ENCODE assay signal across 23 mouse cellular contexts in genomic region chr7:34183794-34184193, GRCm38 (mm10). TPM values are rescaled to one million over a fixed set of nuclear protein-coding genes. Genes with fewer than 3 reads are reported as not detected.
A peak's percentile ranks its signal among the peaks of the same experiment; 100 is the strongest.
DNase-seq lines count a peak whose midpoint lies in the region; ATAC-seq and TF ChIP-seq lines count a peak whose summit lies in the region.
"Had no signal": no experiment of that assay in that cellular context is flagged by ENCODE, and none has a peak within 500 bp of the region (broad histone marks: within the 10 kb centered on the region; RNA-seq: fewer than 3 reads in every experiment).

No protein-coding gene starts in this region.

- peaks cover 21% of the 10 kb centered on the region for H3K36me3 ChIP-seq in heart, embryonic 11.5 days (ENCODE audit: control insufficient read depth, insufficient read depth, low read length)
- peaks cover 40% of the 10 kb centered on the region for H3K36me3 ChIP-seq in kidney, postnatal 0 days (ENCODE audit: insufficient read depth, low read length)
- peaks cover 21% of the 10 kb centered on the region for H3K36me3 ChIP-seq in ES-E14 (ENCODE audit: control insufficient read depth, insufficient read depth, low read length, poor library complexity, severe bottlenecking)
- H3K36me3 ChIP-seq in stomach, postnatal 0 days (ENCODE audit: control insufficient read depth, insufficient read depth, low read length): peaks cover 29% of the 10 kb centered on the region

- H3K4me2 ChIP-seq in heart, embryonic 11.5 days: no peak overlapping the region
- no peak overlapping the region for H3K4me2 ChIP-seq in kidney, postnatal 0 days (ENCODE audit: low read length)
- no peak overlapping the region for H3K4me2 ChIP-seq in stomach, postnatal 0 days (replicated peaks; ENCODE audit: low read depth)
- H3K4me2 ChIP-seq: forebrain, embryonic 15.5 days; hindbrain, embryonic 15.5 days; lung, embryonic 14.5 days; midbrain, embryonic 13.5 days had no signal

- no peak for TF ChIP-seq EP300 in stomach, postnatal 0 days (optimal IDR thresholded peaks at IDR 0.05)

- in situ Hi-C loops in ES-E14 (cut with MboI; ENCODE audit: low sequenced_read_pairs in 2 of 2, unreplicated experiment in 2 of 2): no loop called here

- no peaks in the 10 kb centered on the region for H3K4me1 ChIP-seq in heart, embryonic 11.5 days (ENCODE audit: control insufficient read depth, insufficient read depth, low read length)
- no peaks in the 10 kb centered on the region for H3K4me1 ChIP-seq in kidney, postnatal 0 days (replicated peaks; ENCODE audit: insufficient read depth, low read length)
- peaks cover 3 to 5% of the 10 kb centered on the region in 2 experiments; a peak in 2 of 4 replicates for H3K4me1 ChIP-seq in ES-E14 (ENCODE audit: control insufficient read depth in 2 of 2, insufficient read depth in 2 of 2, low read length in 2 of 2, poor library complexity in 1 of 2)
- H3K4me1 ChIP-seq in stomach, postnatal 0 days (replicated peaks; ENCODE audit: control insufficient read depth, insufficient read depth): no peaks in the 10 kb centered on the region
- H3K4me1 ChIP-seq: forebrain, embryonic 15.5 days; hindbrain, embryonic 15.5 days; midbrain, embryonic 13.5 days had no signal

- DNase-seq in heart, postnatal 25 days (ENCODE audit: low spot score): no peak
- DNase-seq in kidney, postnatal 0 days (ENCODE audit: low spot score): no peak
- DNase-seq in kidney, postnatal 14 days: no peak
- no peak for DNase-seq in ES-E14 (ENCODE audit: low read depth, low spot score)
- no peak for DNase-seq in stomach, postnatal 0 days (ENCODE audit: low spot score)
- DNase-seq in spleen, postnatal 10 days (ENCODE audit: low spot score in 2 of 2): no peak
- DNase-seq: adrenal gland, adult 2 months; cerebellum, adult 11-12 months; cerebellum, postnatal 14 days; heart, postnatal 36 days; kidney, postnatal 10 days; lung, embryonic 14.5 days; thymus, adult 18-20 months; thymus, postnatal 4 days had no signal

- no peaks in the 10 kb centered on the region for H3K27me3 ChIP-seq in heart, embryonic 11.5 days (ENCODE audit: control insufficient read depth, insufficient read depth, low read length)
- H3K27me3 ChIP-seq in kidney, postnatal 0 days (ENCODE audit: insufficient read depth, low read length): no peaks in the 10 kb centered on the region
- no peaks in the 10 kb centered on the region for H3K27me3 ChIP-seq in stomach, postnatal 0 days (ENCODE audit: control insufficient read depth, insufficient read depth, low read length)
- H3K27me3 ChIP-seq: forebrain, embryonic 15.5 days; hindbrain, embryonic 15.5 days; midbrain, embryonic 13.5 days had no signal

- no peak for TF ChIP-seq CTCF in kidney, postnatal 0 days (IDR thresholded peaks at IDR 0.05; ENCODE audit: low read depth)
- no peak for TF ChIP-seq CTCF in stomach, postnatal 0 days (IDR thresholded peaks at IDR 0.05; ENCODE audit: low read depth)

- H3K4me3 ChIP-seq in heart, embryonic 11.5 days (ENCODE audit: low read depth, low read length): no peak overlapping the region
- H3K4me3 ChIP-seq in kidney, postnatal 0 days (replicated peaks; ENCODE audit: low read depth, low read length): no peak overlapping the region
- peak overlapping the region in 1 of 2 experiments; percentile 36; a peak in 1 of 4 replicates for H3K4me3 ChIP-seq in ES-E14 (ENCODE audit: insufficient read depth in 1 of 2, low read depth in 1 of 2, low read length in 2 of 2, poor library complexity in 1 of 2, severe bottlenecking in 1 of 2)
- no peak overlapping the region for H3K4me3 ChIP-seq in stomach, postnatal 0 days (ENCODE audit: low read depth, low read length)
- H3K4me3 ChIP-seq: forebrain, embryonic 15.5 days; heart, embryonic 10.5 days; hindbrain, embryonic 15.5 days; layer of hippocampus, adult 2 months; midbrain, embryonic 13.5 days had no signal

- no peak overlapping the region for H3K9ac ChIP-seq in heart, embryonic 11.5 days (ENCODE audit: low read depth, low read length)
- H3K9ac ChIP-seq in kidney, postnatal 0 days (ENCODE audit: low read depth, low read length): no peak overlapping the region
- H3K9ac ChIP-seq in ES-E14 (ENCODE audit: insufficient read depth, low read depth, low read length, poor library complexity, severe bottlenecking): no peak overlapping the region
- H3K9ac ChIP-seq in stomach, postnatal 0 days (ENCODE audit: low read length): no peak overlapping the region
- H3K9ac ChIP-seq: forebrain, embryonic 15.5 days; hindbrain, embryonic 15.5 days; liver, embryonic 14.5 days; lung, embryonic 14.5 days; midbrain, embryonic 13.5 days had no signal

- H3K27ac ChIP-seq in heart, embryonic 11.5 days (ENCODE audit: low read depth, low read length): no peak overlapping the region
- H3K27ac ChIP-seq in kidney, postnatal 0 days: no peak overlapping the region
- peak overlapping the region; percentile 66 for H3K27ac ChIP-seq in ES-E14 (ENCODE audit: insufficient read depth, low read depth, low read length, poor library complexity, severe bottlenecking)
- H3K27ac ChIP-seq in stomach, postnatal 0 days (replicated peaks): peak overlapping the region; percentile 45; the same call in 1 of the 2 replicates
- H3K27ac ChIP-seq: forebrain, embryonic 15.5 days; heart, embryonic 10.5 days; hindbrain, embryonic 15.5 days; layer of hippocampus, adult 2 months; liver, embryonic 14.5 days; midbrain, embryonic 13.5 days had no signal

- WGBS in heart, embryonic 11.5 days (ENCODE audit: insufficient replicate concordance): 76% methylated on average over 3 of the region's 3 CpGs
- WGBS in kidney, postnatal 0 days: 83% methylated on average over 3 of the region's 3 CpGs
- 82% methylated on average over 3 of the region's 3 CpGs for WGBS in stomach, postnatal 0 days

- 0 out of 2 replicates have a peak, but pooled peaks have one; percentile 7 for ATAC-seq in heart, embryonic 11.5 days (replicated peaks; ENCODE audit: insufficient number of reproducible peaks, low FRiP score, low TSS enrichment)
- peak; percentile 40; the same call in 1 of the 2 replicates for ATAC-seq in kidney, postnatal 0 days (replicated peaks; ENCODE audit: low FRiP score, low read depth)
- peak; percentile 47 for ATAC-seq in stomach, postnatal 0 days (ENCODE audit: low FRiP score, low TSS enrichment)
- ATAC-seq: CD4-positive, CD25-positive, alpha-beta regulatory T cell, adult 4 months; forebrain, embryonic 15.5 days; midbrain, embryonic 13.5 days had no signal

- intact Hi-C loops in heart, postnatal 25 days (cut with DNase I): no loop called here

- H3K9me3 ChIP-seq in heart, embryonic 11.5 days (replicated peaks; ENCODE audit: control insufficient read depth, low read length): no peaks in the 10 kb centered on the region
- no peaks in the 10 kb centered on the region for H3K9me3 ChIP-seq in kidney, postnatal 0 days (replicated peaks; ENCODE audit: low read length)
- H3K9me3 ChIP-seq in ES-E14 (ENCODE audit: control insufficient read depth, insufficient read depth, low read depth, low read length): no peaks in the 10 kb centered on the region
- H3K9me3 ChIP-seq in stomach, postnatal 0 days (ENCODE audit: control insufficient read depth, low read length): no peaks in the 10 kb centered on the region
- H3K9me3 ChIP-seq: forebrain, embryonic 15.5 days; heart, embryonic 10.5 days; hindbrain, embryonic 15.5 days; midbrain, embryonic 13.5 days had no signal

TF ChIP-seq in ES-E14, 5 proteins besides CTCF, POLR2A, EP300 and RAD21:
- no peak for TF ChIP-seq CHD2 (IDR thresholded peaks at IDR 0.05; ENCODE audit: low read depth, low read length)
- TF ChIP-seq ZNF384 (IDR thresholded peaks at IDR 0.05; ENCODE audit: low read depth, low read length): no peak
- no peak for TF ChIP-seq ZC3H11A (IDR thresholded peaks at IDR 0.05; ENCODE audit: borderline replicate concordance, low read depth, low read length)

RNA-seq across cellular contexts. Expression of gene Pdcd2l, which starts 12.7 kb away (rescaled TPM):
- polyA plus RNA-seq in heart, embryonic 11.5 days (2014; fragmentation: Nextera tagmentation; extraction: Ambion mirVana): 46.7 and 49.7 TPM in 2 replicates
- total RNA-seq in heart, postnatal 25 days (2021): 10 to 100 TPM; 17.0 to 19.7 TPM
- 51.4 and 54.5 TPM in 2 replicates for polyA plus RNA-seq in kidney, postnatal 0 days (2015; fragmentation: Nextera tagmentation; extraction: Ambion mirVana)
- total RNA-seq in ES-E14 (2012; rRNA removed): 57.7 and 69.2 TPM in 2 replicates
- 30.4 and 34.6 TPM in 2 replicates for polyA plus RNA-seq in stomach, postnatal 0 days (2015; fragmentation: Nextera tagmentation; extraction: Ambion mirVana)

RNA-seq across cellular contexts. Expression of gene Uba2, which starts 14.4 kb away (rescaled TPM):
- polyA plus RNA-seq in heart, embryonic 11.5 days (2014; fragmentation: Nextera tagmentation; extraction: Ambion mirVana): 125 and 128 TPM in 2 replicates
- total RNA-seq in heart, postnatal 25 days (2021): 10 to 100 TPM; 29.4 to 31.4 TPM
- 133 and 146 TPM in 2 replicates for polyA plus RNA-seq in kidney, postnatal 0 days (2015; fragmentation: Nextera tagmentation; extraction: Ambion mirVana)
- total RNA-seq in ES-E14 (2012; rRNA removed): 298 and 351 TPM in 2 replicates
- polyA plus RNA-seq in stomach, postnatal 0 days (2015; fragmentation: Nextera tagmentation; extraction: Ambion mirVana): 80.4 and 80.5 TPM in 2 replicates

RNA-seq across cellular contexts. Expression of gene Gpi1, which starts 46.3 kb away (rescaled TPM):
- polyA plus RNA-seq in heart, embryonic 11.5 days (2014; fragmentation: Nextera tagmentation; extraction: Ambion mirVana): 798 and 824 TPM in 2 replicates
- total RNA-seq in heart, postnatal 25 days (2021): 100 to 1,000 TPM; 547 to 566 TPM
- polyA plus RNA-seq in kidney, postnatal 0 days (2015; fragmentation: Nextera tagmentation; extraction: Ambion mirVana): 323 and 356 TPM in 2 replicates
- 227 and 285 TPM in 2 replicates for total RNA-seq in ES-E14 (2012; rRNA removed)
- polyA plus RNA-seq in stomach, postnatal 0 days (2015; fragmentation: Nextera tagmentation; extraction: Ambion mirVana): 235 and 244 TPM in 2 replicates

RNA-seq across cellular contexts. Expression of gene Wtip, which starts 50.7 kb away (rescaled TPM):
- polyA plus RNA-seq in heart, embryonic 11.5 days (2014; fragmentation: Nextera tagmentation; extraction: Ambion mirVana): 4.8 and 7.4 TPM in 2 replicates
- total RNA-seq in heart, postnatal 25 days (2021): 10 to 100 TPM; 10.5 to 11.0 TPM
- polyA plus RNA-seq in kidney, postnatal 0 days (2015; fragmentation: Nextera tagmentation; extraction: Ambion mirVana): 6.3 and 8.0 TPM in 2 replicates
- total RNA-seq in ES-E14 (2012; rRNA removed): 68.6 and 96.7 TPM in 2 replicates
- polyA plus RNA-seq in stomach, postnatal 0 days (2015; fragmentation: Nextera tagmentation; extraction: Ambion mirVana): 3.5 and 5.0 TPM in 2 replicates
- total RNA-seq: MEL had no signal
- polyA plus RNA-seq: CD4-positive, CD25-positive, alpha-beta regulatory T cell, adult 4 months had no signal

Comparison
In these comparisons a context has a peak if more than half of its experiments do, and no peak if none do; other contexts are left out.
1. H3K27ac ChIP-seq: peak in ES-E14 (single experiment) and stomach, postnatal 0 days (single experiment); none in heart, embryonic 11.5 days (single experiment) and kidney, postnatal 0 days (single experiment).
2. Peak in every context shown above with its lines, with median percentiles within 50 percentile points of each other: ATAC-seq.